Mouse (Mus musculus): ENCODE results near the gene Fam19a4. TPM values are rescaled to one million over a fixed set of nuclear protein-coding genes. Genes with fewer than 3 reads are reported as not detected.
A peak's percentile ranks its signal among the peaks of the same experiment; 100 is the strongest.

Gene Fam19a4
- total RNA-seq, 1 experiment: 1.7 TPM

DNA sequence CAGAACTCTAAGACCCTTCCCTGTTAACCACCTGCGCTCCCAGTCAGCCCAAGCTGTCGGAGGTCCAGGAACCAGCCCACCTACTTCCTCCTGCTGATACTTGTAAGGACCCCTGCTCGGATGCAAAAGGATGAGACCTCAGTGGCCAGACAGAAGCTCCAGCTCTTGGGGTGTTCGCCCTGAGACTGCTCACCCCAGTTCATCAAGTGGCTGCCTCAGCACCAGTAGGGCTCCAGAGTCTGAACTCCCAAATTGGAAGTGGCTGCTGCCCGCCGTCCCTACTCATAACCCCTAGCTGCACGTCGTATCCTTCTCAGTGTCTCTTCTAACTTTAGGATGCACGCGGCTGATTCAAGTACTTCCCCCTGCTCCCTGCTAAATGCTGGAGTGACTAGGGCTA, 614 bp downstream of the Fam19a4 start:
- peak overlapping the region; percentile 64 to 80 for H3K4me3 ChIP-seq (ENCODE audit: insufficient read depth in 1 of 2, low read depth in 1 of 2, low read length in 2 of 2, poor library complexity in 1 of 2, severe bottlenecking in 1 of 2)
- peak overlapping the region; percentile 23; the same call in 1 of the 2 replicates for H3K9ac ChIP-seq (ENCODE audit: insufficient read depth, low read depth, low read length, poor library complexity, severe bottlenecking)
- H3K36me3 ChIP-seq (ENCODE audit: control insufficient read depth, insufficient read depth, low read length, poor library complexity, severe bottlenecking): no peaks in the 10 kb centered on the region
- in situ Hi-C loops (cut with MboI; ENCODE audit: low sequenced_read_pairs in 2 of 2, unreplicated experiment in 2 of 2): no loop called here
- H3K9me3 ChIP-seq (ENCODE audit: control insufficient read depth, insufficient read depth, low read depth, low read length): no peaks in the 10 kb centered on the region
- no peak overlapping the region for H3K27ac ChIP-seq (ENCODE audit: insufficient read depth, low read depth, low read length, poor library complexity, severe bottlenecking)
- no peak for TF ChIP-seq ZNF384 (IDR thresholded peaks at IDR 0.05; ENCODE audit: low read depth, low read length)
- TF ChIP-seq CHD2 (IDR thresholded peaks at IDR 0.05; ENCODE audit: low read depth, low read length): no peak
- no peak for TF ChIP-seq ZC3H11A (IDR thresholded peaks at IDR 0.05; ENCODE audit: borderline replicate concordance, low read depth, low read length)
- no peak for TF ChIP-seq HCFC1 (IDR thresholded peaks at IDR 0.05; ENCODE audit: borderline replicate concordance, insufficient read depth, low read length)
- TF ChIP-seq MAFK (IDR thresholded peaks at IDR 0.05; ENCODE audit: insufficient read depth, low read depth, low read length): no peak
- peaks cover 9 to 14% of the 10 kb centered on the region in 2 experiments; a peak in 3 of 4 replicates for H3K4me1 ChIP-seq (ENCODE audit: control insufficient read depth in 2 of 2, insufficient read depth in 2 of 2, low read length in 2 of 2, poor library complexity in 1 of 2)
- no peak for DNase-seq (ENCODE audit: low read depth, low spot score)

DNA sequence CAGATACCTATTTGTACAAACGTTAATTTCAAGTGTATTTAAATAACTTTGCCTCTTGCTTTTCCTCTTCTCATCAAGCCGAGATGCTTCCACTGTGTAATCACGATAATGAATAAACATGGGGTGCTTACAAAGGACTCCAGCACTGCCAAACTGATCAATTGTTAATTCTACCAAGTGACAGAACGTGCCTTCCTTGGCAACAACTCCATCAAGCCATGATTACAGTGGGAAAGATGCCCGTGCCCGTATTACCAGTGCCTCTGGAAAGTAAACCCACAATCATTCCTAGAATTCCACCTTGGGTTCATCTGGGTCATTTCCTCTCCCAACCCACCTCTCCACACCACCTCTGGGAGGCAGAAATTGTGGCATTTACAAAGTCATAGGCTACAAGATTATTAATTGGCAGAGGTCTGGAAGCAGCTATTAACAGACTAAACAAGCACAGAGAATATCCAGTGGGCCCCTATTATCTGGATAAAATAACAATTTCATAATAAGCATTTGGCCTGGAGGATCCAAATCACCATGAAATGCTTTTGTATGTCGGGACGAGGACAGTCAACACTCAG, 7.9 kb downstream of the Fam19a4 start:
- DNase-seq (ENCODE audit: low read depth, low spot score): no peak
- no peaks in the 10 kb centered on the region for H3K9me3 ChIP-seq (ENCODE audit: control insufficient read depth, insufficient read depth, low read depth, low read length)
- in situ Hi-C loops (cut with MboI; ENCODE audit: low sequenced_read_pairs in 2 of 2, unreplicated experiment in 2 of 2): no loop called here
- no peak overlapping the region for H3K9ac ChIP-seq (ENCODE audit: insufficient read depth, low read depth, low read length, poor library complexity, severe bottlenecking)
- H3K36me3 ChIP-seq (ENCODE audit: control insufficient read depth, insufficient read depth, low read length, poor library complexity, severe bottlenecking): no peaks in the 10 kb centered on the region
- no peak overlapping the region for H3K27ac ChIP-seq (ENCODE audit: insufficient read depth, low read depth, low read length, poor library complexity, severe bottlenecking)
- H3K4me1 ChIP-seq (ENCODE audit: control insufficient read depth in 2 of 2, insufficient read depth in 2 of 2, low read length in 2 of 2, poor library complexity in 1 of 2): peaks cover 4 to 10% of the 10 kb centered on the region in 2 experiments; a peak in 3 of 4 replicates
- TF ChIP-seq MAFK (IDR thresholded peaks at IDR 0.05; ENCODE audit: insufficient read depth, low read depth, low read length) (no peak), ZNF384 (IDR thresholded peaks at IDR 0.05; ENCODE audit: low read depth, low read length) (no peak), ZC3H11A (IDR thresholded peaks at IDR 0.05; ENCODE audit: borderline replicate concordance, low read depth, low read length) (no peak), HCFC1 (IDR thresholded peaks at IDR 0.05; ENCODE audit: borderline replicate concordance, insufficient read depth, low read length) (no peak), CHD2 (IDR thresholded peaks at IDR 0.05; ENCODE audit: low read depth, low read length) (no peak)
- no peak overlapping the region for H3K4me3 ChIP-seq (ENCODE audit: insufficient read depth in 1 of 2, low read depth in 1 of 2, low read length in 2 of 2, poor library complexity in 1 of 2, severe bottlenecking in 1 of 2)

DNA sequence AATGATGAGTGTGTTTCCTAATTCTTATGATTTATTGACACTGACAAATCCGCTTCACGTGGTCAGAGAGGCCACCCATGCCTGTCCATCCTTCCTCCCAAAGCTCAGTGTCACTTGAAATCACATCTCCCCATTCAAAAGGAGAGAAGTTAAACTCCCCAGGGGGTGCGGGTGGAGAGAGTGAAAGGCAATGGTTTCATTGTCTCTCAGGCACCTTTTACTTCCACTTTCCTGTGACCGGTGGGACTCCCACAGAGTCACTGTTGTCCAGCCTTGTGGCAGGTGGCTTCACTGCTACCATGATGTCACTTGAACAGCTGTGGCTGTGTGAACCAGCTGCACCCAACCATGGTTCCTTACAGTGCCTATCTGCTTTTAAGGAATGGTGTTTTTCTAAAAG, 11.8 kb downstream of the Fam19a4 start:
- DNase-seq (ENCODE audit: low read depth, low spot score): peak; percentile 74
- peaks cover 8 to 17% of the 10 kb centered on the region in 2 experiments; a peak in 3 of 4 replicates for H3K4me1 ChIP-seq (ENCODE audit: control insufficient read depth in 2 of 2, insufficient read depth in 2 of 2, low read length in 2 of 2, poor library complexity in 1 of 2)
- in situ Hi-C loops (cut with MboI; ENCODE audit: low sequenced_read_pairs in 2 of 2, unreplicated experiment in 2 of 2): no loop called here
- no peaks in the 10 kb centered on the region for H3K36me3 ChIP-seq (ENCODE audit: control insufficient read depth, insufficient read depth, low read length, poor library complexity, severe bottlenecking)
- H3K9ac ChIP-seq (ENCODE audit: insufficient read depth, low read depth, low read length, poor library complexity, severe bottlenecking): no peak overlapping the region
- no peak overlapping the region for H3K27ac ChIP-seq (ENCODE audit: insufficient read depth, low read depth, low read length, poor library complexity, severe bottlenecking)
- TF ChIP-seq ZNF384 (IDR thresholded peaks at IDR 0.05; ENCODE audit: low read depth, low read length) (no peak), MAFK (IDR thresholded peaks at IDR 0.05; ENCODE audit: insufficient read depth, low read depth, low read length) (no peak), CHD2 (IDR thresholded peaks at IDR 0.05; ENCODE audit: low read depth, low read length) (no peak), ZC3H11A (IDR thresholded peaks at IDR 0.05; ENCODE audit: borderline replicate concordance, low read depth, low read length) (no peak), HCFC1 (IDR thresholded peaks at IDR 0.05; ENCODE audit: borderline replicate concordance, insufficient read depth, low read length) (no peak)
- H3K9me3 ChIP-seq (ENCODE audit: control insufficient read depth, insufficient read depth, low read depth, low read length): no peaks in the 10 kb centered on the region
- no peak overlapping the region for H3K4me3 ChIP-seq (ENCODE audit: insufficient read depth in 1 of 2, low read depth in 1 of 2, low read length in 2 of 2, poor library complexity in 1 of 2, severe bottlenecking in 1 of 2)

DNA sequence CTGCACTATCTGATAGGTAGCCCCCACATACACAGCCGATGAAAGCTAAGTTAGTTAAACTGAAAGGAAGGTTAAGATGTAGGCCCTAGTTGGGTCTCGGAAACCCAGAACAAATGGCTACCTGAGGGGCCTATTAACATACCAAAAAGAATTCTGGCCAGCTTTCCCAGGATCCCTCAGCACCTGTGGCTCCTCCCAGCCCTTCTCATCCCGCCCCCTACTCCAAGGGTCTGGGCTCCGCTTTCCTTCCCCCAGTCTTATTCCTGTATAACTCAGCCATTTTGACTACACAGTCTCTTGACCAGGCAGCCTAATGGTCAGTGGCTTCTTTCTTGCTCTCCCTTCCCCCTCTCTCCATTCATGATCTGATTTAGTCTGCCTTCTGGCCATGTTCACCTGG, 13.7 kb downstream of the Fam19a4 start:
- H3K36me3 ChIP-seq (ENCODE audit: control insufficient read depth, insufficient read depth, low read length, poor library complexity, severe bottlenecking): no peaks in the 10 kb centered on the region
- no peak for TF ChIP-seq CHD2 (IDR thresholded peaks at IDR 0.05; ENCODE audit: low read depth, low read length)
- no peak for TF ChIP-seq ZNF384 (IDR thresholded peaks at IDR 0.05; ENCODE audit: low read depth, low read length)
- no peak for TF ChIP-seq HCFC1 (IDR thresholded peaks at IDR 0.05; ENCODE audit: borderline replicate concordance, insufficient read depth, low read length)
- TF ChIP-seq ZC3H11A (IDR thresholded peaks at IDR 0.05; ENCODE audit: borderline replicate concordance, low read depth, low read length): no peak
- TF ChIP-seq MAFK (IDR thresholded peaks at IDR 0.05; ENCODE audit: insufficient read depth, low read depth, low read length): no peak
- H3K27ac ChIP-seq (ENCODE audit: insufficient read depth, low read depth, low read length, poor library complexity, severe bottlenecking): no peak overlapping the region; the same call in 1 of the 2 replicates
- no peak overlapping the region for H3K9ac ChIP-seq (ENCODE audit: insufficient read depth, low read depth, low read length, poor library complexity, severe bottlenecking)
- H3K9me3 ChIP-seq (ENCODE audit: control insufficient read depth, insufficient read depth, low read depth, low read length): no peaks in the 10 kb centered on the region
- H3K4me1 ChIP-seq (ENCODE audit: control insufficient read depth in 2 of 2, insufficient read depth in 2 of 2, low read length in 2 of 2, poor library complexity in 1 of 2): peaks cover 8 to 20% of the 10 kb centered on the region in 2 experiments; a peak in 3 of 4 replicates
- DNase-seq (ENCODE audit: low read depth, low spot score): no peak
- in situ Hi-C loops (cut with MboI; ENCODE audit: low sequenced_read_pairs in 2 of 2, unreplicated experiment in 2 of 2): no loop called here
- H3K4me3 ChIP-seq (ENCODE audit: insufficient read depth in 1 of 2, low read depth in 1 of 2, low read length in 2 of 2, poor library complexity in 1 of 2, severe bottlenecking in 1 of 2): peak overlapping the region in 1 of 2 experiments; percentile 28; a peak in 2 of 4 replicates

Measured in ES-E14 (cell line).